Mouse (Mus musculus) myocyte (in vitro differentiated cells): ENCODE measurements around the gene Dnah2.

Experiments used
- CEBPB ChIP-seq: IDR thresholded peaks from 2 replicates; pipeline ENCODE4 v1.6.1; 2011; ENCODE audit warnings: mild to moderate bottlenecking, moderate library complexity; ENCODE audit not compliant: poor library complexity, insufficient read depth, severe bottlenecking
- E2F4 ChIP-seq: IDR thresholded peaks from one replicate; pipeline ENCODE4 v1.6.1; 2011; ENCODE audit warnings: mild to moderate bottlenecking, control low read depth, moderate library complexity; ENCODE audit not compliant: insufficient read depth
- MAX ChIP-seq: IDR thresholded peaks from one replicate; pipeline ENCODE4 v1.6.1; 2011; ENCODE audit warnings: low read depth, mild to moderate bottlenecking, control low read depth
- MYOD1 ChIP-seq, 3 experiments: IDR thresholded peaks; one replicate each; pipeline ENCODE4 v1.6.1; 2011; ENCODE audit warnings: control low read depth in 2 of 3, low read depth in 2 of 3, mild to moderate bottlenecking in 2 of 3, moderate library complexity in 1 of 3; ENCODE audit not compliant: insufficient read length in 2 of 3, control insufficient read depth in 1 of 3
- MYOG ChIP-seq, 3 experiments: IDR thresholded peaks; one replicate each; pipeline ENCODE4 v1.6.1; 2011; ENCODE audit warnings: control low read depth in 2 of 3, low read depth in 2 of 3, mild to moderate bottlenecking in 2 of 3; ENCODE audit not compliant: insufficient read length in 2 of 3, control insufficient read depth in 1 of 3, insufficient read depth in 1 of 3
- POLR2A ChIP-seq: IDR thresholded peaks from one replicate; pipeline ENCODE4 v1.6.1; 2011; ENCODE audit warnings: low read depth, mild to moderate bottlenecking, control low read depth, moderate library complexity; ENCODE audit not compliant: insufficient read length
- POLR2AphosphoS2 ChIP-seq: IDR thresholded peaks from one replicate; pipeline ENCODE4 v1.6.1; 2011; ENCODE audit warnings: low read depth, control low read depth; ENCODE audit not compliant: insufficient read length
- REST ChIP-seq: IDR thresholded peaks from one replicate; pipeline ENCODE4 v1.6.1; 2011; ENCODE audit warnings: mild to moderate bottlenecking, control low read depth, moderate library complexity; ENCODE audit not compliant: insufficient read depth, insufficient read length
- SRF ChIP-seq: IDR thresholded peaks from one replicate; pipeline ENCODE4 v1.6.1; 2011; ENCODE audit warnings: low read depth; ENCODE audit not compliant: control insufficient read depth, insufficient read length
- TCF12 ChIP-seq: IDR thresholded peaks from one replicate; pipeline ENCODE4 v1.6.1; 2011; ENCODE audit warnings: mild to moderate bottlenecking, control low read depth; ENCODE audit not compliant: poor library complexity, insufficient read depth, severe bottlenecking
- USF1 ChIP-seq: IDR thresholded peaks from one replicate; pipeline ENCODE4 v1.6.1; 2011; ENCODE audit warnings: low read depth, mild to moderate bottlenecking, control low read depth, moderate library complexity

DNA sequence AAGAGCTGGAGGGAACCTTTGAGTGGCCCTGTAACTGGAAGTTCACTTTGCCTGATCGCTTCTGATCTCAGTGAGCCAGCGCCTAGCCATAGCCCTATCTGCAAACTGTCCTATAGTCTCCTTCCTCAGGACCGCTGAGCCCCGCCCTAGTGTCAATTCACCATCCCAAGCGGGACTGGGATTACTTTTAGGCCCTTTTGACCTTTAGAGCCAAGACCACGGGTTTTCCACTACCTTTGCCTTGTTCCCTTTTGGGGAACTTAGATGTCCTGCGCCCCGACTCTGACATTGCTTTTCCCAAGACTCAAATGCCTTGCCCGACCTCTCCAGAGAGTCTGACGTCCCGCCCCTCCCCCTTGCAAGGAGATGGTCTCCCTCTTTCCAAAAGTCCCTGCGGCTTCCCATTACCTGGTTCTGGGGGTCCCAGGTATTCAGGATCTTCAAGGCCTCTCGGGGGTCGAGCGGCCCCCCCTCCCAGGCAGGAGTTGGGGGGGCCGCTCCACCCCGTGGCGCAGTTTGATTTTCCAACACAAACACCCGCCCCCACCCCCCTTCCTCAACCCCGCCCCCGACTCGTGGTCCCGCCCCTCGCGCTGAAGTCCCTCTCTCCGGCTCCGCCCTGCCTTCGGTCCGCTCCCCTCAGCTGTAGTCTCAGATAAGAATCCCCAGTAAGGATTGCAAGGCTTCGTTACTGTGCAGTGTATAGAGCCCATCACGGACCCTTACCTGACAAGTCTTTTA is 128.9 kb downstream of the Dnah2 start:
- TF ChIP-seq POLR2A (no peak), MYOG (IDR thresholded peaks at IDR 0.05; ENCODE audit: control insufficient read depth in 1 of 3, insufficient read depth in 1 of 3, insufficient read length in 2 of 3, low read depth in 2 of 3) (no peak), USF1 (no peak), MYOD1 (IDR thresholded peaks at IDR 0.05; ENCODE audit: control insufficient read depth in 1 of 3, insufficient read length in 2 of 3, low read depth in 2 of 3) (no peak), CEBPB (no peak), E2F4 (no peak), TCF12 (no peak), MAX (no peak), POLR2AphosphoS2 (peak; percentile 61), SRF (no peak), REST (no peak)
